25 mouse cellular contexts compared by ENCODE assay signal in the genomic region with DNA sequence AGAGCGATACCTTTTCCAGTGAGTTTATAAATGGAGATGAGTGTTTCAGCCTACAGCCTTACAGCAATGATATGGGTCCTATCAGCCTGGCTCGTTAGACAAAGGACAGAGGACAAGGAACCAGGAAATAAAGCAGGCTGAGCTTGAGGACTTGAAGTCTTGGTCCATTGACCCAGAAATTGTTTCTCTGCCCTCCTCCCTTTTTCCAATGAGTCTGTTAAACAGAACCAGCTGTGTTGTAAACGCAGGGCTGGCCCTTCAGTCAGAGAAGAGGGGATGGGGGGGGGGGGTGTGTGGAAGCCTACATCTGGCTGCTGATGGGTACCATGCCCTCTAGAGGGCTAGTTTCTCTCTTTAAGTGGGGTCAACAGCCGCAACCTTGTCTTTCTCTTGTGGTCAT.
DNase-seq lines count a peak whose midpoint lies in the region; ATAC-seq lines count a peak whose summit lies in the region.
"Had no signal": no experiment of that assay in that cellular context is flagged by ENCODE, and none has a peak within 500 bp of the region (broad histone marks: within the 10 kb centered on the region; RNA-seq: fewer than 3 reads in every experiment).

No protein-coding gene starts in this region.

- H3K27me3 ChIP-seq in kidney, embryonic 16.5 days (ENCODE audit: insufficient read depth, low read length): no peaks in the 10 kb centered on the region
- H3K27me3 ChIP-seq: embryonic facial prominence, embryonic 13.5 days; forebrain, embryonic 13.5 days; heart, embryonic 13.5 days; liver, embryonic 15.5 days had no signal

- intact Hi-C loops in heart, postnatal 14 days (cut with DNase I): no loop called here

- no peak overlapping the region for H3K4me3 ChIP-seq in kidney, embryonic 16.5 days (ENCODE audit: low read length)
- H3K4me3 ChIP-seq: embryonic facial prominence, embryonic 13.5 days; erythroblast, embryonic 14.5 days; forebrain, embryonic 13.5 days; heart, embryonic 13.5 days; left cerebral cortex, adult 2 months; liver, embryonic 15.5 days; midbrain, embryonic 10.5 days had no signal

- no peaks in the 10 kb centered on the region for H3K9me3 ChIP-seq in kidney, embryonic 16.5 days (ENCODE audit: low read length)
- H3K9me3 ChIP-seq: embryonic facial prominence, embryonic 13.5 days; forebrain, embryonic 13.5 days; heart, embryonic 13.5 days; liver, embryonic 15.5 days; midbrain, embryonic 10.5 days had no signal

- H3K36me3 ChIP-seq in kidney, embryonic 16.5 days (ENCODE audit: insufficient read depth, low read length): no peaks in the 10 kb centered on the region
- H3K36me3 ChIP-seq: embryonic facial prominence, embryonic 13.5 days; heart, embryonic 13.5 days; liver, embryonic 15.5 days; midbrain, embryonic 10.5 days had no signal

- no peak overlapping the region for H3K27ac ChIP-seq in kidney, embryonic 16.5 days (ENCODE audit: low read length)
- H3K27ac ChIP-seq: embryonic facial prominence, embryonic 13.5 days; forebrain, embryonic 13.5 days; heart, embryonic 13.5 days; hindbrain, embryonic 14.5 days; left cerebral cortex, adult 2 months; liver, embryonic 15.5 days; macrophage; midbrain, embryonic 10.5 days had no signal

- no peak overlapping the region for H3K4me2 ChIP-seq in kidney, embryonic 16.5 days (replicated peaks; ENCODE audit: low read depth, low read length)
- H3K4me2 ChIP-seq: embryonic facial prominence, embryonic 13.5 days; forebrain, embryonic 13.5 days; heart, embryonic 13.5 days; hindbrain, embryonic 14.5 days; liver, embryonic 15.5 days had no signal

- H3K9ac ChIP-seq in kidney, embryonic 16.5 days (replicated peaks; ENCODE audit: low read length): no peak overlapping the region
- H3K9ac ChIP-seq: embryonic facial prominence, embryonic 13.5 days; forebrain, embryonic 13.5 days; heart, embryonic 13.5 days; hindbrain, embryonic 14.5 days; liver, embryonic 15.5 days had no signal

- WGBS in kidney, embryonic 16.5 days: 50% methylated on average over 4 of the region's 4 CpGs

- H3K4me1 ChIP-seq in kidney, embryonic 16.5 days (ENCODE audit: insufficient read depth, low read length): peaks cover 3% of the 10 kb centered on the region; the same call in 1 of the 2 replicates
- H3K4me1 ChIP-seq: liver, embryonic 15.5 days; midbrain, embryonic 10.5 days had no signal

- peak; percentile 44 for DNase-seq in heart, adult 11 months
- no peak for DNase-seq in heart, postnatal 14 days
- no peak for DNase-seq in kidney, adult 11 months
- DNase-seq in embryo, embryonic 11 days: peak; percentile 63
- peak; percentile 24 for DNase-seq in hindlimb bud, embryonic 11.5 days (ENCODE audit: extremely low spot score, low read depth, low spot score)
- DNase-seq in lung, postnatal 4 days: no peak
- DNase-seq in thymus, postnatal 14 days: no peak
- DNase-seq: adrenal gland, postnatal 14 days; cerebellum, adult 2 months; cerebellum, postnatal 25 days; gastrocnemius, postnatal 14 days; heart, adult 18-20 months; kidney, adult 18-20 months; liver; right cerebral cortex, postnatal 14 days had no signal

- peak; percentile 19; the same call in 1 of the 2 replicates for ATAC-seq in kidney, embryonic 16.5 days (ENCODE audit: low FRiP score, low TSS enrichment)
- ATAC-seq: forebrain, embryonic 13.5 days had no signal

Comparison
In these comparisons a context has a peak if more than half of its experiments do, and no peak if none do; other contexts are left out.
1. DNase-seq: peak in heart, adult 11 months (single experiment), embryo, embryonic 11 days (single experiment) and hindlimb bud, embryonic 11.5 days (single experiment); none in heart, postnatal 14 days (0 of 2), kidney, adult 11 months (single experiment), lung, postnatal 4 days (0 of 2) and thymus, postnatal 14 days (single experiment).